Mouse (Mus musculus) limb, embryonic 14.5 days (tissue): Measurements from ENCODE around the gene Srrt. TPM values are rescaled to one million over a fixed set of nuclear protein-coding genes. Genes with fewer than 3 reads are reported as not detected.

Experiments
- ATAC-seq: fragments of 200-750 bp; cut with Nextera tagmentation; 2 replicates; pipeline ENCODE4 v1.8.0; 2017; ENCODE audit warnings: low read depth, moderate number of reproducible peaks, moderate TSS enrichment; ENCODE audit not compliant: low FRiP score
- DNase-seq: peaks from one replicate; pipeline ENCODE4 v3.0.0-alpha.2; 2015; ENCODE audit warnings: low spot score
- H3K27ac ChIP-seq: fragments of 300-500 bp; sonication (generic); replicated peaks from 2 replicates; pipeline ENCODE4 v1.5.1; 2014; ENCODE audit warnings: low read depth, mild to moderate bottlenecking, low read length, moderate library complexity, mixed read lengths
- H3K27me3 ChIP-seq: fragments of 300-500 bp; sonication (generic); 2 replicates; pipeline ENCODE4 v1.6.1; 2014; ENCODE audit warnings: low read length, mixed read lengths; ENCODE audit not compliant: control insufficient read depth, insufficient read depth
- H3K36me3 ChIP-seq: fragments of 300-500 bp; sonication (generic); 2 replicates; pipeline ENCODE4 v1.6.1; 2014; ENCODE audit warnings: mild to moderate bottlenecking, low read length, moderate library complexity, mixed read lengths; ENCODE audit not compliant: control insufficient read depth, insufficient read depth
- H3K4me1 ChIP-seq: fragments of 300-500 bp; sonication (generic); 2 replicates; pipeline ENCODE4 v1.6.1; 2014; ENCODE audit warnings: antibody characterized with exemption, low read length, mixed read lengths; ENCODE audit not compliant: control insufficient read depth, insufficient read depth
- H3K4me2 ChIP-seq: fragments of 300-500 bp; sonication (generic); replicated peaks from 2 replicates; pipeline ENCODE4 v1.6.1; 2014; ENCODE audit warnings: low read depth, mild to moderate bottlenecking, low read length, moderate library complexity; ENCODE audit not compliant: severe bottlenecking
- H3K4me3 ChIP-seq: fragments of 300-500 bp; sonication (generic); replicated peaks from 2 replicates; pipeline ENCODE4 v1.5.1; 2014; ENCODE audit warnings: low read length
- H3K9ac ChIP-seq: fragments of 300-500 bp; sonication (generic); 2 replicates; pipeline ENCODE4 v1.6.1; 2014; ENCODE audit warnings: mild to moderate bottlenecking, low read depth, low read length, moderate library complexity; ENCODE audit not compliant: severe bottlenecking
- H3K9me3 ChIP-seq: fragments of 300-500 bp; sonication (generic); 2 replicates; pipeline ENCODE4 v1.6.1; 2016; ENCODE audit warnings: low read length; ENCODE audit not compliant: control insufficient read depth
- POLR2A ChIP-seq: fragments of 200-500 bp; IDR thresholded peaks from 2 replicates; pipeline ENCODE4 v1.8.0; 2012; ENCODE audit warnings: inconsistent platforms, mild to moderate bottlenecking, moderate library complexity, borderline replicate concordance; ENCODE audit not compliant: insufficient read depth, insufficient read length; ENCODE audit errors: extremely low read depth
- WGBS: fragments of 180-500 bp; shearing (Covaris S2); extraction: QIAGEN DNeasy Blood & Tissue Kit; methylation state at CpG from one replicate; pipeline ENCODE4 v1.1.7; 2014; 5-methylcytosine and 5-hydroxymethylcytosine counted together
- polyA plus RNA-seq, 2 experiments: library from polyadenylated mRNA; depleted of rRNA in 1 of 2; stranded (reverse) in 1 of 2; unstranded in 1 of 2; fragments of >200 nt; fragmentation: Nextera tagmentation in 1 of 2; extraction: Ambion mirVana in 1 of 2; gene quantifications; 2 replicates each; pipeline versions ENCODE4 v1.2.1 to v1.2.3; 2012 to 2014

Srrt gene
- polyA plus RNA-seq, 2 experiments, result 104 to 300 TPM

DNA sequence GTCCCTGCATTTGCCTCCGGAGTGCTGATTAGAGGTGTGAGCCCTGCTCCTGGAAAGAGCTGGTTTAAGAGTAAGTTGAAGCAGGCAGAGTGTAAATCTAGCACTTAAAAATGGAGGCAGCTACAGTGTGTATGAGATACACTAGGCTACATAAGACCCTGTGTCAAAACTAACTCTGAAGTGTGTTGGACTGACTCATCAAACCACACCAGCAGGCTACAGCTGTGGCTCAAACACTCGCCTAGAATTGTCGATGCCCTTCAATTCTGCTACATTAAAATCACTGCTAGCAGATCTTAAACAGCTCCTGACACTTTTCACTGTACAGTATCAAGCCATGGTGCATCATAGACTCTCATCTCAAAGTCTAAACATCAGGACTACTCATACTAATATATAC lies 3.3 kb downstream of the Srrt start:
- H3K27me3 ChIP-seq, result no peaks in the 10 kb centered on the region
- no peak for ATAC-seq
- no peaks in the 10 kb centered on the region for H3K9me3 ChIP-seq
- DNase-seq, result no peak
- 88% methylated on average over 3 of the region's 3 CpGs for WGBS
- peaks cover 69% of the 10 kb centered on the region for H3K36me3 ChIP-seq
- no peak overlapping the region for H3K4me3 ChIP-seq
- peaks cover 21% of the 10 kb centered on the region for H3K4me1 ChIP-seq
- no peak for TF ChIP-seq POLR2A
- H3K4me2 ChIP-seq, result no peak overlapping the region
- no peak overlapping the region for H3K27ac ChIP-seq
- 0 out of 2 replicates have a peak overlapping the region, but pooled peaks have one; percentile 16 for H3K9ac ChIP-seq

DNA sequence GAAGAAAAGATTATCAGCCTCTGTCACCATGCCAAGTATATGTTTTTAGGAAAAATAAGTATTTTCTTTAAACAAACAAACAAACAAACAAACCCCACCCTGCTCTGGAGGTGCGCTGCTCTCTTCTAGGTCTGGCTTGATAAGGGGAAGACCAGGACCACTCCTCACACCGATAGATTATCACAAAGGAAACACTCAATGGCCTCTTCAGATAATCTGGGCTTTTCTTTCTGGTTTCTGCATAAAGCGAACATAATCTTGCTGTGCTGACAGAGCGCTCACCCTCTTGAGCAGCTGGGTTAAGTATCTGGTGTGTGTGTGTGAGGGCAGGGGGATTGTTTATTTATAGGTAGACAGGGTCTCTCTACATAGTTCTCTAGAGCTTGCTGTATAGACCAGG lies 3.9 kb downstream of the Srrt start:
- H3K4me1 ChIP-seq, result peaks cover 21% of the 10 kb centered on the region
- WGBS, result 94% methylated on average over 4 of the region's 4 CpGs
- H3K27me3 ChIP-seq, result no peaks in the 10 kb centered on the region
- peaks cover 69% of the 10 kb centered on the region for H3K36me3 ChIP-seq
- ATAC-seq (no peak), DNase-seq (no peak)
- H3K27ac ChIP-seq, result no peak overlapping the region
- no peak for TF ChIP-seq POLR2A
- H3K9ac ChIP-seq, result no peak overlapping the region
- no peak overlapping the region for H3K4me2 ChIP-seq
- no peaks in the 10 kb centered on the region for H3K9me3 ChIP-seq
- no peak overlapping the region for H3K4me3 ChIP-seq

DNA sequence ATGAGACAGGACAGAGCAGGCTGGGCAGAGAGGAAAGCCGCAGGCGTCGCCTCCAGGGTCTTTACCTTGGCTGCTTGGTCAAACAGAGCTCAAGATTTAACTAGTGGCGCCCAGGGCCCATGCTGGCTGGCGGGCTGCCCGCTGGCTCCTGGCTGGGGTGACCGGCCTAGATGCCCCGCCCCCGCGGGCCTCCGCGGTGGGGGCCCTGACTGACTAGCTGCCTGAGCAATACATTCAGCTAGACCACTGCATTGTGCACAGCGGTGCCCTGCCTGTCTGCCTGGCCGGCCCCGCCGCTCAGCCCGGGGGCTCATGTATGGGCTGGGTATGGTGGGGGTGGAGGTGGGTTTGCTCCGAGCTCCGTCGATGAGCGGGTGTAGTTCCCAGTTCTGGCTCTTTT lies 6.2 kb downstream of the Srrt start:
- Histone ChIP-seq H3K9ac (no peak overlapping the region), H3K36me3 (peaks cover 88% of the 10 kb centered on the region), H3K4me1 (peaks cover 19% of the 10 kb centered on the region), H3K4me3 (no peak overlapping the region), H3K4me2 (no peak overlapping the region), H3K9me3 (no peaks in the 10 kb centered on the region), H3K27me3 (no peaks in the 10 kb centered on the region), H3K27ac (no peak overlapping the region)
- WGBS, result 87% methylated on average over 21 of the region's 21 CpGs
- ATAC-seq, result no peak
- no peak for DNase-seq
- TF ChIP-seq POLR2A, result no peak

DNA sequence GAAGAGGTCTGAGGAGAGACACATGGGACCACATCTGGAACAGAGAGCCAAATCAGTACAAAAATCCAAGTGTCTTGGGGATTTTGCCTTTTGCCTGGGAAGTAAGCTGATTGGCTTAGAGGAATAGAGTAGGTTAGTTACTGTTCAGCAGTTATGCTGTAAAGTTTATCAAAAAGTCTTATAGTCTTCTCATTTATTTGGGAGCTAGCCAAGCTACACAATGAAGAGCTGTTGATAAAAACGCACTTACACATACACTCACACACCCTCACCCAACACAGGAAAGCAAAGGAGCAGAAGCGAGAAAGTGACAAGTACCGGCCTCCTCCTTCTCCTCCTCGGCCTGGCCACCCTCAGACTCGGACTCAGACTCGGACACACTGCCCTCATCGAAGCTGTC lies 8.2 kb downstream of the Srrt start:
- DNase-seq (no peak), ATAC-seq (no peak)
- no peaks in the 10 kb centered on the region for H3K9me3 ChIP-seq
- H3K27ac ChIP-seq, result no peak overlapping the region
- H3K4me3 ChIP-seq, result no peak overlapping the region
- no peak overlapping the region for H3K9ac ChIP-seq
- H3K4me2 ChIP-seq, result no peak overlapping the region
- H3K36me3 ChIP-seq, result peaks cover 93% of the 10 kb centered on the region
- TF ChIP-seq POLR2A, result no peak
- H3K27me3 ChIP-seq, result no peaks in the 10 kb centered on the region
- 90% methylated on average over 7 of the region's 7 CpGs for WGBS
- H3K4me1 ChIP-seq, result peaks cover 11% of the 10 kb centered on the region

DNA sequence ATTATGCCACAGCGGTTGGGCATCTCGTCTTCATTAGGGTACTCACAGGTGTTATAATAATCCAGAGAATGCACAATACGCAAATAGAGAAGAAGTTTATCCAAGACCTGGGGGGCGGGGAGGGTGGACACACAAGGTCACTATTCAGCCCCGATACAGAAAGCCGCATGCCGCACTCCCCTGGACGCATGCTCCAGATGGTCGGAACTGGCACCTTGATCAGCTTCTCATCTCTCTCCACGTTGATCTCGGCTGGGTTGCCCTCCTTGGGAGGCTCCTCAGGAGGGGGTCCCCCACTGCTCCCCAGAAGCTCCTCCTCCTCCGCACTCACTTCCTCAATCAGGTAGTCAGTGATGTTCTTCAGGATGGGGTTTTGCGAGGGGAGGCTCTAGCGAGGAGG lies 10.3 kb downstream of the Srrt start:
- H3K36me3 ChIP-seq, result peaks cover 72% of the 10 kb centered on the region
- H3K4me3 ChIP-seq, result no peak overlapping the region
- peaks cover 17% of the 10 kb centered on the region for H3K4me1 ChIP-seq
- DNase-seq (no peak), ATAC-seq (no peak)
- no peak overlapping the region for H3K27ac ChIP-seq
- H3K4me2 ChIP-seq, result no peak overlapping the region
- H3K9ac ChIP-seq, result no peak overlapping the region
- 93% methylated on average over 14 of the region's 14 CpGs for WGBS
- no peak for TF ChIP-seq POLR2A
- 0 out of 2 replicates have a peak, but pooled peaks cover 3% of the 10 kb centered on the region for H3K27me3 ChIP-seq
- no peaks in the 10 kb centered on the region for H3K9me3 ChIP-seq

DNA sequence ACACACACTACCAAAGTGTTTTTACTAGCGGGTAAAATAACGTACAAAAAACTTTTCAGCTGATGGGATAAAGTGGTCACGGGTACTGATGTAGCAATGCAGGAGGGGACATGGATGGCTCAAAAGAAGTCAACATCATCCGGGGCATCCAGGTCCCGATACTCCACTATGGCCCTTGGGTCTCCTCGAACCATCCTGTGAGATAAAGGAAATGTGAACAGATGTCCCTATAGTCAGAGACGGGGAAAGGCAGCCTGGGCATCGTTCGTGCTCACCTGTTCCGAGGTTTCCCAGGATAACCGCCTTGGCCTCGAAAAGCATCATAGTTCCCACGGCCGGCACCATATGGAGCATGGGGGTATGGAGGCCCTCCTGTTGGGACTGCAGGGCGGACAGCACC lies 11.8 kb downstream of the Srrt start:
- peaks cover 16% of the 10 kb centered on the region; the same call in 1 of the 2 replicates for H3K27me3 ChIP-seq
- ATAC-seq (no peak), DNase-seq (no peak)
- H3K4me1 ChIP-seq, result peaks cover 15% of the 10 kb centered on the region
- WGBS, result 88% methylated on average over 15 of the region's 15 CpGs
- no peaks in the 10 kb centered on the region for H3K9me3 ChIP-seq
- H3K4me2 ChIP-seq, result no peak overlapping the region
- no peak overlapping the region for H3K9ac ChIP-seq
- no peak overlapping the region for H3K27ac ChIP-seq
- no peak for TF ChIP-seq POLR2A
- H3K4me3 ChIP-seq, result no peak overlapping the region
- peaks cover 58% of the 10 kb centered on the region for H3K36me3 ChIP-seq
